Mouse (Mus musculus) lung, adult 18-20 months (tissue): ENCODE data around the gene Zbtb40.
A peak's percentile ranks its signal among the peaks of the same experiment; 100 is the strongest.

Source experiments
- DNase-seq, 2 experiments: peaks; one replicate each; pipeline ENCODE4 v3.0.0; 2022; ENCODE audit warnings: mixed read lengths in 2 of 2

Zbtb40 gene

GRCm38 (mm10) chr4:137048550-137049032 is at the start of gene Zbtb40:
Gene Zbtb40 (minus strand): TSS chr4:137048801.
- peak; percentile 88 to 92 for DNase-seq

GRCm38 (mm10) chr4:137097984-137098327 is 49.4 kb upstream of the Zbtb40 start:
- no peak for DNase-seq

GRCm38 (mm10) chr4:137097246-137097983 is 48.8 kb upstream of the Zbtb40 start:
- no peak for DNase-seq

- no peak for DNase-seq
These were observed 47.8 kb upstream of the Zbtb40 start for GRCm38 (mm10) chr4:137096353-137096752.

- peak in 1 of 2 experiments; percentile 7 for DNase-seq
These were observed 36.6 kb upstream of the Zbtb40 start for GRCm38 (mm10) chr4:137085083-137085810.

GRCm38 (mm10) chr4:137082866-137083265 is 34.3 kb upstream of the Zbtb40 start:
- DNase-seq, result no peak

- DNase-seq, result peak in 1 of 2 experiments; percentile 45
These were observed 32.8 kb upstream of the Zbtb40 start for GRCm38 (mm10) chr4:137081401-137081800.

- peak in 1 of 2 experiments; percentile 41 for DNase-seq
These were observed 28.6 kb upstream of the Zbtb40 start for GRCm38 (mm10) chr4:137077216-137077615.

GRCm38 (mm10) chr4:137071204-137071603 is 22.6 kb upstream of the Zbtb40 start:
- no peak for DNase-seq

- no peak for DNase-seq
These were observed 19.9 kb upstream of the Zbtb40 start for GRCm38 (mm10) chr4:137068491-137068890.

GRCm38 (mm10) chr4:137065846-137066245 is 17.2 kb upstream of the Zbtb40 start:
- no peak for DNase-seq

GRCm38 (mm10) chr4:137054932-137055331 is 6.3 kb upstream of the Zbtb40 start:
- no peak for DNase-seq

- DNase-seq, result no peak
These were observed 5.2 kb upstream of the Zbtb40 start for GRCm38 (mm10) chr4:137053810-137054209.

- DNase-seq, result peak in 1 of 2 experiments; percentile 10
These were observed 606 bp downstream of the Zbtb40 start for GRCm38 (mm10) chr4:137047840-137048549.

- no peak for DNase-seq
These were observed 2.5 kb downstream of the Zbtb40 start for GRCm38 (mm10) chr4:137046110-137046509.

GRCm38 (mm10) chr4:137044516-137044915 is 4.1 kb downstream of the Zbtb40 start:
- DNase-seq, result no peak

GRCm38 (mm10) chr4:137043799-137044198 is 4.8 kb downstream of the Zbtb40 start:
- no peak for DNase-seq

GRCm38 (mm10) chr4:137042039-137042438 is 6.6 kb downstream of the Zbtb40 start:
- no peak for DNase-seq

- no peak for DNase-seq
These were observed 7.4 kb downstream of the Zbtb40 start for GRCm38 (mm10) chr4:137041161-137041621.

- DNase-seq, result no peak
These were observed 9.2 kb downstream of the Zbtb40 start for GRCm38 (mm10) chr4:137039441-137039840.

- DNase-seq, result no peak
These were observed 10.1 kb downstream of the Zbtb40 start for GRCm38 (mm10) chr4:137038501-137038900.

- no peak for DNase-seq
These were observed 10.5 kb downstream of the Zbtb40 start for GRCm38 (mm10) chr4:137038096-137038495.
